Mouse (Mus musculus) embryonic fibroblast, embryonic 13.5 days (primary cell): ENCODE measurements around the gene Rps23.

ENCODE experiments used
- CTCF ChIP-seq: IDR thresholded peaks from 2 replicates; pipeline ENCODE4 v1.5.1; 2011; ENCODE audit warnings: mild to moderate bottlenecking, control low read depth, low read length, moderate library complexity, borderline replicate concordance; ENCODE audit not compliant: insufficient read depth
- POLR2A ChIP-seq: IDR thresholded peaks from 2 replicates; pipeline ENCODE4 v1.6.1; 2011; ENCODE audit warnings: low read depth, mild to moderate bottlenecking, control low read depth, low read length, moderate library complexity

GRCm38 (mm10) chr13:90886568-90886983, 36.2 kb upstream of the Rps23 start:
- TF ChIP-seq CTCF = 0 out of 2 replicates have a peak, but pooled peaks have one; percentile 43
- TF ChIP-seq POLR2A = no peak
